Mouse (Mus musculus) heart, embryonic 14.5 days (tissue): Measurements from ENCODE around the gene Eomes. TPM values are rescaled to one million over a fixed set of nuclear protein-coding genes. Genes with fewer than 3 reads are reported as not detected.
A peak's percentile ranks its signal among the peaks of the same experiment; 100 is the strongest.

ENCODE experiments used
- ATAC-seq: fragments of 200-750 bp; cut with Nextera tagmentation; 2 replicates; pipeline ENCODE4 v1.8.0; 2017; ENCODE audit warnings: low read depth, moderate TSS enrichment; ENCODE audit not compliant: insufficient number of reproducible peaks, insufficient read depth, low FRiP score
- H3K27ac ChIP-seq, 2 experiments: fragments of 200-500 bp in 1 of 2; fragments of 300-500 bp in 1 of 2; sonication (generic) in 1 of 2; replicated peaks in 1 of 2; 2 replicates each; pipeline ENCODE4 v1.5.1; 2012 to 2014; ENCODE audit warnings: low read depth in 2 of 2, low read length in 2 of 2, control low read depth in 1 of 2, mild to moderate bottlenecking in 1 of 2, mixed read lengths in 1 of 2; ENCODE audit not compliant: control insufficient read depth in 1 of 2, insufficient read depth in 1 of 2
- H3K27me3 ChIP-seq: fragments of 300-500 bp; sonication (generic); 2 replicates; pipeline ENCODE4 v1.6.1; 2014; ENCODE audit warnings: mild to moderate bottlenecking, low read length, control low read depth; ENCODE audit not compliant: control insufficient read depth, insufficient read depth
- H3K36me3 ChIP-seq: fragments of 300-500 bp; sonication (generic); 2 replicates; pipeline ENCODE4 v1.6.1; 2014; ENCODE audit warnings: mild to moderate bottlenecking, control low read depth, low read length, mixed read lengths; ENCODE audit not compliant: control insufficient read depth, insufficient read depth
- H3K4me1 ChIP-seq, 2 experiments: fragments of 200-500 bp in 1 of 2; fragments of 300-500 bp in 1 of 2; sonication (generic) in 1 of 2; 2 replicates each; pipeline ENCODE4 v1.6.1; 2012 to 2014; ENCODE audit warnings: low read length in 2 of 2, control low read depth in 1 of 2, mixed read lengths in 1 of 2; ENCODE audit not compliant: control insufficient read depth in 2 of 2, insufficient read depth in 2 of 2
- H3K4me2 ChIP-seq: fragments of 300-500 bp; sonication (generic); 2 replicates; pipeline ENCODE4 v1.6.1; 2014; ENCODE audit warnings: mild to moderate bottlenecking, low read length
- H3K4me3 ChIP-seq, 2 experiments: fragments of 200-500 bp in 1 of 2; fragments of 300-500 bp in 1 of 2; sonication (generic) in 1 of 2; 2 replicates each; pipeline ENCODE4 v1.5.1; 2012 to 2014; ENCODE audit warnings: low read length in 2 of 2, mild to moderate bottlenecking in 2 of 2, control low read depth in 1 of 2, low read depth in 1 of 2, moderate library complexity in 1 of 2; ENCODE audit not compliant: control insufficient read depth in 1 of 2, insufficient read depth in 1 of 2
- H3K9ac ChIP-seq: fragments of 300-500 bp; sonication (generic); 2 replicates; pipeline ENCODE4 v1.6.1; 2014; ENCODE audit warnings: mild to moderate bottlenecking, low read length
- H3K9me3 ChIP-seq: fragments of 300-500 bp; sonication (generic); 2 replicates; pipeline ENCODE4 v1.6.1; 2016; ENCODE audit warnings: low read length, control low read depth; ENCODE audit not compliant: control insufficient read depth
- WGBS: fragments of 180-500 bp; shearing (Covaris S2); extraction: QIAGEN DNeasy Blood & Tissue Kit; methylation state at CpG from one replicate; pipeline ENCODE4 v1.1.7; 2014; 5-methylcytosine and 5-hydroxymethylcytosine counted together
- polyA plus RNA-seq: library from polyadenylated mRNA; unstranded; fragments of >200 nt; fragmentation: Nextera tagmentation; extraction: Ambion mirVana; gene quantifications from 2 replicates; pipeline ENCODE4 v1.2.1, GENCODE M21; 2014

Gene Eomes
- not detected in 2 replicates for polyA plus RNA-seq

GRCm38 (mm10) chr9:118477961-118478360 is at the start of gene Eomes:
Eomes (plus strand) TSS chr9:118478212.
- H3K4me2 ChIP-seq, result peak within 1 kb of the TSS; percentile 84
- no peak within 1 kb of the TSS for H3K27ac ChIP-seq
- H3K27me3 ChIP-seq, result peaks cover 75% of the 10 kb centered on the region
- H3K4me3 ChIP-seq, result peak within 1 kb of the TSS; percentile 44 to 47
- WGBS, result 1% methylated on average over 9 of the region's 9 CpGs
- no peak for ATAC-seq
- H3K4me1 ChIP-seq, result peaks cover 7 to 25% of the 10 kb centered on the region in 2 experiments; a peak in 3 of 4 replicates
- H3K9me3 ChIP-seq, result no peaks in the 10 kb centered on the region
- H3K9ac ChIP-seq, result peak within 1 kb of the TSS; percentile 39
- no peaks in the 10 kb centered on the region for H3K36me3 ChIP-seq

- H3K4me1 ChIP-seq, result peaks cover 8 to 12% of the 10 kb centered on the region in 2 experiments; a peak in 3 of 4 replicates
- H3K9me3 ChIP-seq, result no peaks in the 10 kb centered on the region
- no peak overlapping the region for H3K4me3 ChIP-seq
- no peaks in the 10 kb centered on the region for H3K27me3 ChIP-seq
- H3K36me3 ChIP-seq, result no peaks in the 10 kb centered on the region
- H3K27ac ChIP-seq, result no peak overlapping the region
- H3K4me2 ChIP-seq, result peak overlapping the region; percentile 3; the same call in 1 of the 2 replicates
- no peak overlapping the region for H3K9ac ChIP-seq
- 11% methylated on average over 9 of the region's 9 CpGs for WGBS
- ATAC-seq, result no peak
Measured at GRCm38 (mm10) chr9:118444809-118445208, 33.2 kb upstream of the Eomes start.

- Histone ChIP-seq H3K9ac (no peak overlapping the region), H3K27me3 (no peaks in the 10 kb centered on the region), H3K36me3 (no peaks in the 10 kb centered on the region), H3K27ac (no peak overlapping the region), H3K4me3 (no peak overlapping the region), H3K4me2 (no peak overlapping the region), H3K4me1 (peaks cover 9 to 11% of the 10 kb centered on the region in 2 experiments), H3K9me3 (no peaks in the 10 kb centered on the region)
- ATAC-seq, result no peak
- 66% methylated on average over 8 of the region's 8 CpGs for WGBS
Measured at GRCm38 (mm10) chr9:118449336-118449735, 28.7 kb upstream of the Eomes start.

- 16% methylated on average over 9 of the region's 9 CpGs for WGBS
- Histone ChIP-seq H3K9ac (peak overlapping the region; percentile 46; the same call in 1 of the 2 replicates), H3K27ac (no peak overlapping the region), H3K36me3 (no peaks in the 10 kb centered on the region), H3K4me2 (peak overlapping the region; percentile 53), H3K4me1 (peaks cover 0 to 2% of the 10 kb centered on the region in 2 experiments; a peak in 1 of 4 replicates), H3K4me3 (peak overlapping the region; percentile 38 to 43), H3K9me3 (no peaks in the 10 kb centered on the region), H3K27me3 (no peaks in the 10 kb centered on the region; the same call in 1 of the 2 replicates)
- no peak for ATAC-seq
Measured at GRCm38 (mm10) chr9:118453427-118453826, 24.6 kb upstream of the Eomes start.

- WGBS, result 69% methylated on average over 9 of the region's 9 CpGs
- no peaks in the 10 kb centered on the region; the same call in 1 of the 2 replicates for H3K27me3 ChIP-seq
Measured at GRCm38 (mm10) chr9:118455188-118455845, 22.7 kb upstream of the Eomes start.

GRCm38 (mm10) chr9:118456405-118456804 is 21.6 kb upstream of the Eomes start:
- Histone ChIP-seq H3K27ac (no peak overlapping the region), H3K36me3 (no peaks in the 10 kb centered on the region), H3K4me3 (no peak overlapping the region), H3K27me3 (no peaks in the 10 kb centered on the region; the same call in 1 of the 2 replicates), H3K4me1 (peaks cover 0 to 2% of the 10 kb centered on the region in 2 experiments; a peak in 1 of 4 replicates), H3K4me2 (no peak overlapping the region), H3K9ac (no peak overlapping the region), H3K9me3 (no peaks in the 10 kb centered on the region)
- ATAC-seq, result no peak
- whole genome bisulfite sequencing, result 30% methylated on average over 6 of the region's 6 CpGs

More at GRCm38 (mm10) chr9:118455188-118455845, 22.7 kb upstream of the Eomes start:
- H3K9me3 ChIP-seq, result no peaks in the 10 kb centered on the region
- ATAC-seq, result no peak
- no peak overlapping the region for H3K27ac ChIP-seq
- no peaks in the 10 kb centered on the region for H3K36me3 ChIP-seq
- H3K4me1 ChIP-seq, result peaks cover 0 to 2% of the 10 kb centered on the region in 2 experiments; a peak in 1 of 4 replicates
- H3K9ac ChIP-seq, result no peak overlapping the region
- H3K4me3 ChIP-seq, result no peak overlapping the region
- no peak overlapping the region for H3K4me2 ChIP-seq

GRCm38 (mm10) chr9:118458039-118458438 is 20.0 kb upstream of the Eomes start:
- 9% methylated on average over 5 of the region's 5 CpGs for WGBS
- Histone ChIP-seq H3K4me3 (no peak overlapping the region), H3K27me3 (no peaks in the 10 kb centered on the region; the same call in 1 of the 2 replicates), H3K4me2 (no peak overlapping the region), H3K9ac (no peak overlapping the region), H3K9me3 (no peaks in the 10 kb centered on the region), H3K4me1 (peaks cover 0 to 2% of the 10 kb centered on the region in 2 experiments; a peak in 1 of 4 replicates), H3K36me3 (no peaks in the 10 kb centered on the region), H3K27ac (no peak overlapping the region)
- no peak for ATAC-seq
